Mouse (Mus musculus): ENCODE measurements around the gene Gm49368. TPM values are rescaled to one million over a fixed set of nuclear protein-coding genes. Genes with fewer than 3 reads are reported as not detected.
"Not testable (repeated sequence)": the region's sequence is repeated elsewhere in the genome, so short reads cannot be mapped to it uniquely, and the experiment has no call there.

Gm49368 gene
- 0.02 and 0.10 TPM in 2 replicates for polyA plus RNA-seq (2012; rRNA removed)

GRCm38 (mm10) chr7:128062456-128062855, at the start of gene Gm49368, which contains the start of gene Itgam:
TSS of gene Gm49368 (plus strand) at chr7:128062683.
TSS of gene Itgam (plus strand) at chr7:128062640.
- H3K4me1 ChIP-seq (ENCODE audit: control insufficient read depth, insufficient read depth, low read length) = no peaks in the 10 kb centered on the region
- TF ChIP-seq POLR2A (IDR thresholded peaks at IDR 0.05; ENCODE audit: extremely low read depth, insufficient read depth, low read length) (no peak), CTCF (IDR thresholded peaks at IDR 0.05; ENCODE audit: extremely low read depth, insufficient read depth, low read length) (no peak)
- no peak within 1 kb of the TSS; the same call in 1 of the 2 replicates for H3K4me3 ChIP-seq (ENCODE audit: insufficient read depth, low read length)
- H3K27ac ChIP-seq (ENCODE audit: insufficient read depth, low read length) = no peak within 1 kb of the TSS

- Histone ChIP-seq H3K27ac (ENCODE audit: insufficient read depth, low read length) (no peak overlapping the region), H3K4me3 (ENCODE audit: insufficient read depth, low read length) (no peak overlapping the region), H3K4me1 (ENCODE audit: control insufficient read depth, insufficient read depth, low read length) (no peaks in the 10 kb centered on the region; the same call in 1 of the 2 replicates)
- no peak for TF ChIP-seq CTCF (IDR thresholded peaks at IDR 0.05; ENCODE audit: extremely low read depth, insufficient read depth, low read length)
- TF ChIP-seq POLR2A (IDR thresholded peaks at IDR 0.05; ENCODE audit: extremely low read depth, insufficient read depth, low read length) = no peak
Observed at GRCm38 (mm10) chr7:128013116-128013515, 49.4 kb upstream of the Gm49368 start.

DNA sequence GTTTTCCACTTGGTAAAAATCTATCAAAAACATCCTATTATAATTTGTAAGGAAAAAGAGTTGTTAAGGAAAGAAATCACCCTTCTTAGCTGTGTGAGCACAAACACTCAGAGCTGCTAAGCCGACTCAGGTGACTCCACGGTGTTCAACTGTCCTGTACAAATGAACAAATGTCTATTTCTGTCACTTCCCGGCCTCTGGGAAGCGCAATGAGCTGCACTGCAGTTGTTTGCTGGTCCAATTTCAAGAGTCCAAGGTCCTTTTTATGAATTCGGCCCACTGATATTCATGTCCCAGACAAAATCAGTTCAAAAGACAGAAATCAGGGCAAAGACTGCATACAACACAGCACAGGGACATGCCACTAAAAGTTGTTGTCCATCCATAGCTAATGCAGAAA, 46.3 kb upstream of the Gm49368 start:
- H3K27ac ChIP-seq (ENCODE audit: insufficient read depth, low read length); H3K4me3 ChIP-seq (ENCODE audit: insufficient read depth, low read length); H3K4me1 ChIP-seq (ENCODE audit: control insufficient read depth, insufficient read depth, low read length): not testable (repeated sequence)

- TF ChIP-seq CTCF (IDR thresholded peaks at IDR 0.05; ENCODE audit: extremely low read depth, insufficient read depth, low read length) = no peak
- TF ChIP-seq POLR2A (IDR thresholded peaks at IDR 0.05; ENCODE audit: extremely low read depth, insufficient read depth, low read length) = no peak
- Histone ChIP-seq H3K27ac (ENCODE audit: insufficient read depth, low read length) (no peak overlapping the region), H3K4me3 (ENCODE audit: insufficient read depth, low read length) (no peak overlapping the region)
Observed at GRCm38 (mm10) chr7:128016650-128017049, 45.8 kb upstream of the Gm49368 start.

GRCm38 (mm10) chr7:128018275-128018674, 44.2 kb upstream of the Gm49368 start:
- TF ChIP-seq POLR2A (IDR thresholded peaks at IDR 0.05; ENCODE audit: extremely low read depth, insufficient read depth, low read length) (no peak), CTCF (IDR thresholded peaks at IDR 0.05; ENCODE audit: extremely low read depth, insufficient read depth, low read length) (no peak)
- Histone ChIP-seq H3K27ac (ENCODE audit: insufficient read depth, low read length) (no peak overlapping the region), H3K4me1 (ENCODE audit: control insufficient read depth, insufficient read depth, low read length) (no peaks in the 10 kb centered on the region), H3K4me3 (ENCODE audit: insufficient read depth, low read length) (no peak overlapping the region)

More at GRCm38 (mm10) chr7:128016650-128017049, 45.8 kb upstream of the Gm49368 start:
- H3K4me1 ChIP-seq (ENCODE audit: control insufficient read depth, insufficient read depth, low read length) = no peaks in the 10 kb centered on the region; the same call in 1 of the 2 replicates

DNA sequence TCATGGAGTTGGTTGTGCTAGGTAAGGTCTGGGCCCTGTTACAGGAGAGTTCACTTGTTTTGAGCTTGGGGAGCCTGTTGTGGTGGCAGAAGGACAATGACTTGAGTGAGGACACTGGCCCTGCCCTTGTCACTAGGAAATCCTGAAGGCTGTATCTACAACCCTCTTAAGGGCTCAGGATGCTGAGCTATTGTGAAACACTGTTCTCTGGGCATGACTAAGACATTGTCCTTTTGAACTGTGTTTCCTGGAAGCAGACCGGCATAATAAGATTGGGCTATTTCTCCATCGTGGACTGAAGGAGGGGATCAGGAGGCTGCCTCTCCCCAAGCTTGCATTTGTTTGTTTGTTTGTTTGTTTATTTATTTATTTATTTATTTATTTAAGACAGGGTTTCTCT, 43.3 kb upstream of the Gm49368 start:
- Histone ChIP-seq H3K27ac (ENCODE audit: insufficient read depth, low read length) (no peak overlapping the region), H3K4me3 (ENCODE audit: insufficient read depth, low read length) (no peak overlapping the region), H3K4me1 (ENCODE audit: control insufficient read depth, insufficient read depth, low read length) (no peaks in the 10 kb centered on the region)
- TF ChIP-seq CTCF (IDR thresholded peaks at IDR 0.05; ENCODE audit: extremely low read depth, insufficient read depth, low read length) = no peak

- H3K27ac ChIP-seq (ENCODE audit: insufficient read depth, low read length) = no peak overlapping the region
- H3K4me3 ChIP-seq (ENCODE audit: insufficient read depth, low read length) = no peak overlapping the region
- TF ChIP-seq POLR2A (IDR thresholded peaks at IDR 0.05; ENCODE audit: extremely low read depth, insufficient read depth, low read length) (no peak), CTCF (IDR thresholded peaks at IDR 0.05; ENCODE audit: extremely low read depth, insufficient read depth, low read length) (no peak)
- H3K4me1 ChIP-seq (ENCODE audit: control insufficient read depth, insufficient read depth, low read length) = no peaks in the 10 kb centered on the region
Observed at GRCm38 (mm10) chr7:128022974-128023373, 39.5 kb upstream of the Gm49368 start.

DNA sequence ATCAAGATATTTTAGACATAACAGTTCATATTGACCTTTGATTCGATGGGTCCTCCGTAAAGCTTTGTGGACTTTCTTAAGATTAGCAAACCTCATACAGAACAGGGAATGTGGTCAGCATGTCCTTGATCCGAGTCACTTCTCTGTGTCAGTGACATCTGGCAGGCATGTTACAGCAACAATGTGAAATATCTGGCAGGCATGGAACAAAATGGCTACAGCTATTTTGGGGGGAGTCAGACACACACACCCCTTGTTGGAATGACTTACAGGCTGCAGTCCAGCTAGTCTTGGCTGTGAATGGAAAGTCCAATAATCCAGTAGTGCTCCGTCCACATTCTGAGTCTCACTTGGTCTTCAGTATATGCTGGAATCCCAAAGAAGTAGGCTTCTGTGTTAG, 38.9 kb upstream of the Gm49368 start:
- no peak for TF ChIP-seq POLR2A (IDR thresholded peaks at IDR 0.05; ENCODE audit: extremely low read depth, insufficient read depth, low read length)
- no peak for TF ChIP-seq CTCF (IDR thresholded peaks at IDR 0.05; ENCODE audit: extremely low read depth, insufficient read depth, low read length)
- no peak overlapping the region for H3K27ac ChIP-seq (ENCODE audit: insufficient read depth, low read length)
- no peak overlapping the region for H3K4me3 ChIP-seq (ENCODE audit: insufficient read depth, low read length)
- no peaks in the 10 kb centered on the region for H3K4me1 ChIP-seq (ENCODE audit: control insufficient read depth, insufficient read depth, low read length)

DNA sequence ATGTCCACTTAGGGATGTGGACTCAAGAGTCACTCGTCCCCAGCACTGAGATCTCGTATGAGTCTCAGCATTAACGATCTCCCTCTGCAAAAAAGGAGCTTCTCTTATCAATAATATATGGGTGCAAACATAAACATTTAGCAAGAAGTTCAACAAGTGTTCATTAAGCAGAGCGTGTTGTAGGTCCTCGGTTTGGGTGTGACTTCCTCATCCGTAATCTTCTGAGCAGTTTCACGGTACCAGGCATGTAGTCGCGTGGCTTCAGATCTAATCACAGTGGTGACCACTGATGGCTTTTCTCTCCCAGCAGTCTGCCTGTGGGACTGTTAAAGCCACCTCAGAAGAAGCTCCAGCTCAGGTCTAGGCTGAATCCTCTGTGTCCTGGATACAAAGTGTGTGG, 38.1 kb upstream of the Gm49368 start:
- Histone ChIP-seq H3K4me1 (ENCODE audit: control insufficient read depth, insufficient read depth, low read length) (no peaks in the 10 kb centered on the region), H3K27ac (ENCODE audit: insufficient read depth, low read length) (no peak overlapping the region), H3K4me3 (ENCODE audit: insufficient read depth, low read length) (no peak overlapping the region)
- TF ChIP-seq POLR2A (IDR thresholded peaks at IDR 0.05; ENCODE audit: extremely low read depth, insufficient read depth, low read length) (no peak), CTCF (IDR thresholded peaks at IDR 0.05; ENCODE audit: extremely low read depth, insufficient read depth, low read length) (no peak)

DNA sequence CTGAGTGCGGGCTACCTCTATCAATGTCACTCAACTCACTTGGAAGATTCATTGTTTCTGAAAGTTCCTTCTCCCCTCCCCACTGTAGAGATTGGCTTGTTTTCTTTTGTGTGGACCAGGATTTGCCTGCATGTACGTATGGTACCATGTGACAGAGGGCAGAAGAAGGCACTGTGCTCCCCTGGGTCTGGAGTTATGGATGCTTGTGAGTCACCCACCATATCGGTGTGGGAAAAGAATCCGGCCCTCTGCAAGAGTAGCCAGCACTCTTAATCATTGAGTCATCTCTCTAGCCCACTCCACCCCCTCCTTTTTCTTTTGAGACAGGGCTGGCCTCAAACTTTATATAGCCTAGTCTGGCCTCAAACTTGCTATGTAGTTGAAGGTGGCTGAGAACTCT, 37.6 kb upstream of the Gm49368 start:
- H3K4me1 ChIP-seq (ENCODE audit: control insufficient read depth, insufficient read depth, low read length) = no peaks in the 10 kb centered on the region
- no peak for TF ChIP-seq CTCF (IDR thresholded peaks at IDR 0.05; ENCODE audit: extremely low read depth, insufficient read depth, low read length)
- H3K27ac ChIP-seq (ENCODE audit: insufficient read depth, low read length) = no peak overlapping the region
- H3K4me3 ChIP-seq (ENCODE audit: insufficient read depth, low read length) = no peak overlapping the region

DNA sequence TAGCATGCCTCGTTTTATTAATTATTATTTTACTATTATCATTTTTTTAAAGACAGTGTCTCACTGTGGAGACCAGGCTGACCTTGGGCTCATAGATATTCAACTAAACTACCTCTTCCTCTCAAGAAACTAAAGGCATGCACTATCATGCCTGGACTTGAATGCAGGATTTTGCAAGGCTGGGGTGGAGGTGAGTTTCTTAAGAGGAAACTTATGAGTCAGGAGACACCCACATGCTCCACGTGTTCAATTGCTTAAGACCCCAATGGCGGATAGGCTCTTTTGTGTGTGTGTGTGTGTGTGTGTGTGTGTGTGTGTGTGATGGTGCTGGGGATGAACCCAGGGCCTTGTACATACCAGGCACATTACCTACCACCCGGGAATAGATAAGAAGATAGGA, 37.1 kb upstream of the Gm49368 start:
- Histone ChIP-seq H3K27ac (ENCODE audit: insufficient read depth, low read length) (no peak overlapping the region), H3K4me3 (ENCODE audit: insufficient read depth, low read length) (no peak overlapping the region), H3K4me1 (ENCODE audit: control insufficient read depth, insufficient read depth, low read length) (no peaks in the 10 kb centered on the region)
- TF ChIP-seq POLR2A (IDR thresholded peaks at IDR 0.05; ENCODE audit: extremely low read depth, insufficient read depth, low read length) (no peak), CTCF (IDR thresholded peaks at IDR 0.05; ENCODE audit: extremely low read depth, insufficient read depth, low read length) (no peak)
